Mouse (Mus musculus): Measurements from ENCODE around the gene Itsn1. TPM values are rescaled to one million over a fixed set of nuclear protein-coding genes. Genes with fewer than 3 reads are reported as not detected.

The Itsn1 gene
- total RNA-seq, 2 experiments from 2014 or later = 160 to 176 TPM

GRCm38 (mm10) chr16:91764414-91764813 is 35.3 kb downstream of the Itsn1 start:
- no peak for DNase-seq (ENCODE audit: low spot score in 2 of 2)
- no peak overlapping the region for H3K4me3 ChIP-seq
- no peak for TF ChIP-seq CTCF (conservative IDR thresholded peaks at IDR 0.05)
- peak overlapping the region; percentile 23; the same call in 1 of the 2 replicates for H3K27ac ChIP-seq

- no peak for TF ChIP-seq CTCF (conservative IDR thresholded peaks at IDR 0.05)
- H3K27ac ChIP-seq = no peak overlapping the region
- H3K4me3 ChIP-seq = no peak overlapping the region
- DNase-seq (ENCODE audit: low spot score in 2 of 2) = no peak
These were observed 36.2 kb downstream of the Itsn1 start for GRCm38 (mm10) chr16:91765121-91765815.

GRCm38 (mm10) chr16:91765816-91766210 is 36.7 kb downstream of the Itsn1 start:
- 0 out of 2 replicates have a peak overlapping the region, but pooled peaks have one; percentile 39 for H3K27ac ChIP-seq
- DNase-seq (ENCODE audit: low spot score in 2 of 2) = no peak
- no peak overlapping the region for H3K4me3 ChIP-seq
- TF ChIP-seq CTCF (conservative IDR thresholded peaks at IDR 0.05) = no peak

GRCm38 (mm10) chr16:91767165-91767701 is 38.2 kb downstream of the Itsn1 start:
- peak in 1 of 2 experiments; percentile 23 for DNase-seq (ENCODE audit: low spot score in 2 of 2)
- Histone ChIP-seq H3K27ac (peak overlapping the region; percentile 78), H3K4me3 (no peak overlapping the region)
- TF ChIP-seq CTCF (conservative IDR thresholded peaks at IDR 0.05) = no peak

- DNase-seq (ENCODE audit: low spot score in 2 of 2) = no peak
- H3K27ac ChIP-seq = peak overlapping the region; percentile 78; the same call in 1 of the 2 replicates
- no peak for TF ChIP-seq CTCF (conservative IDR thresholded peaks at IDR 0.05)
- no peak overlapping the region for H3K4me3 ChIP-seq
These were observed 39.5 kb downstream of the Itsn1 start for GRCm38 (mm10) chr16:91768586-91768985.

- peak; percentile 26; the same call in 1 of the 2 replicates for TF ChIP-seq CTCF (conservative IDR thresholded peaks at IDR 0.05)
These were observed 40.8 kb downstream of the Itsn1 start for GRCm38 (mm10) chr16:91769911-91770310.

GRCm38 (mm10) chr16:91770662-91771061 is 41.6 kb downstream of the Itsn1 start:
- TF ChIP-seq CTCF (conservative IDR thresholded peaks at IDR 0.05) = no peak
- no peak for DNase-seq (ENCODE audit: low spot score in 2 of 2)
- peak overlapping the region; percentile 54; the same call in 1 of the 2 replicates for H3K27ac ChIP-seq
- H3K4me3 ChIP-seq = no peak overlapping the region

More at GRCm38 (mm10) chr16:91769911-91770310, 40.8 kb downstream of the Itsn1 start:
- Histone ChIP-seq H3K4me3 (no peak overlapping the region), H3K27ac (peak overlapping the region; percentile 54; the same call in 1 of the 2 replicates)
- no peak for DNase-seq (ENCODE audit: low spot score in 2 of 2)

- DNase-seq (ENCODE audit: low spot score in 2 of 2) = no peak
- no peak for TF ChIP-seq CTCF (conservative IDR thresholded peaks at IDR 0.05)
- Histone ChIP-seq H3K27ac (peak overlapping the region; percentile 54; the same call in 1 of the 2 replicates), H3K4me3 (no peak overlapping the region)
These were observed 42.3 kb downstream of the Itsn1 start for GRCm38 (mm10) chr16:91771334-91771733.

- DNase-seq (ENCODE audit: low spot score in 2 of 2) = no peak
- Histone ChIP-seq H3K4me3 (no peak overlapping the region), H3K27ac (no peak overlapping the region)
- TF ChIP-seq CTCF (conservative IDR thresholded peaks at IDR 0.05) = no peak
These were observed 43.5 kb downstream of the Itsn1 start for GRCm38 (mm10) chr16:91772586-91772985.

GRCm38 (mm10) chr16:91779576-91779975 is 50.5 kb downstream of the Itsn1 start:
- H3K27ac ChIP-seq = no peak overlapping the region
- no peak for DNase-seq (ENCODE audit: low spot score in 2 of 2)
- no peak for TF ChIP-seq CTCF (conservative IDR thresholded peaks at IDR 0.05)
- H3K4me3 ChIP-seq = no peak overlapping the region

GRCm38 (mm10) chr16:91780151-91780550 is 51.1 kb downstream of the Itsn1 start:
- Histone ChIP-seq H3K27ac (no peak overlapping the region), H3K4me3 (no peak overlapping the region)
- TF ChIP-seq CTCF (conservative IDR thresholded peaks at IDR 0.05) = no peak
- DNase-seq (ENCODE audit: low spot score in 2 of 2) = no peak

- TF ChIP-seq CTCF (conservative IDR thresholded peaks at IDR 0.05) = no peak
- no peak overlapping the region for H3K27ac ChIP-seq
- DNase-seq (ENCODE audit: low spot score in 2 of 2) = no peak
- no peak overlapping the region for H3K4me3 ChIP-seq
These were observed 51.7 kb downstream of the Itsn1 start for GRCm38 (mm10) chr16:91780826-91781225.

GRCm38 (mm10) chr16:91783191-91783590 is 54.1 kb downstream of the Itsn1 start:
- Histone ChIP-seq H3K4me3 (no peak overlapping the region), H3K27ac (no peak overlapping the region)
- TF ChIP-seq CTCF (conservative IDR thresholded peaks at IDR 0.05) = no peak
- no peak for DNase-seq (ENCODE audit: low spot score in 2 of 2)

GRCm38 (mm10) chr16:91784298-91784697 is 55.2 kb downstream of the Itsn1 start:
- Histone ChIP-seq H3K4me3 (no peak overlapping the region), H3K27ac (no peak overlapping the region)
- TF ChIP-seq CTCF (conservative IDR thresholded peaks at IDR 0.05) = no peak
- no peak for DNase-seq (ENCODE audit: low spot score in 2 of 2)
